Mouse (Mus musculus) layer of hippocampus, adult 9-10 months (tissue): Measurements from ENCODE around the gene Pafah2.
"Not testable (repeated sequence)": the region's sequence is repeated elsewhere in the genome, so short reads cannot be mapped to it uniquely, and the experiment has no call there.

ENCODE experiments used
- DNase-seq: peaks from one replicate; pipeline ENCODE4 v3.0.0; 2022; ENCODE audit warnings: low spot score

The Pafah2 gene

DNA sequence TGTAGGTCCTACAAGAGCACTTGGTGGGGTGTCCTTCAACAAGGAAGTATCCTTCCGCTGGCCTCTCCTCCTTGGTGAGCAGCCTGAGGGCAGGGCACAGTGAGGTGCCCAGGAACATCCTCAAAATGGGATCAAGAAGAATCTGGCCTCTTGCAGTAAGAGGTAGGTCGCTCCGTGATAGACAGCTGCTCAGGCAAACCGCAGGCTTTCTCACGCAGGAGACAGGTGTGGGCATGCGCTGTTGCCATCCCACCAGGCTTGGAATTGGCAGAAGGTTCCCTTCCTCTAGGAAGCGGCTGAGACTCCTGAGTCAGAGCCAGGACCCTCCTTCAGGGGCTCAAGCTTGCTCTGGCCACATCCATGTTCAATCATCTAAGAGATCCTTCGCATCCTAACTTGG lies 22.8 kb upstream of the Pafah2 start:
- DNase-seq, result no peak

- no peak for DNase-seq
These were observed 21.8 kb upstream of the Pafah2 start for GRCm38 (mm10) chr4:134374306-134374705.

- DNase-seq, result no peak
These were observed 18.0 kb upstream of the Pafah2 start for GRCm38 (mm10) chr4:134378089-134378615.

GRCm38 (mm10) chr4:134379510-134379909 lies 16.6 kb upstream of the Pafah2 start:
- DNase-seq, result no peak

DNA sequence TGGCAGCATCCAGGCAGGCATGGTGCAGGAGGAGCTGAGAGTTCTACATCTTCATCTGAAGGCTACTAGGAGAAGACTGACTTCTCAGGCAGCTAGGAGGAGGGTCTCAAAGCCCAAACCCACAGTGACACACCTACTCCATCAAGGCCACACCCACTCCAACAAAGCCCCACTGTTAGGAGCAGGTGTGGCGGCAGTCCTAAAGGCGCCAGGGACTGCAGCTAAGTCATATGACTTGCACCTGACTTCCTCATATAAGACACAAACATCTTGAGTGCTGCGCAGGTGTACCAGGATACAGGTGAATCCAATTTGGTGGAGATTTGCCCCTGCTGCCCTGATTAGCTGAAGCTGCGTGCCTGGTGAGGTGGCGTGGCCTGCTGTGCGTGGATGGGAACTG lies 12.4 kb upstream of the Pafah2 start, which contains the start of gene Extl1:
TSS of gene Extl1 (minus strand) at position 101 of the 400 bp plus-strand sequence.
- DNase-seq, result not testable (repeated sequence)

DNA sequence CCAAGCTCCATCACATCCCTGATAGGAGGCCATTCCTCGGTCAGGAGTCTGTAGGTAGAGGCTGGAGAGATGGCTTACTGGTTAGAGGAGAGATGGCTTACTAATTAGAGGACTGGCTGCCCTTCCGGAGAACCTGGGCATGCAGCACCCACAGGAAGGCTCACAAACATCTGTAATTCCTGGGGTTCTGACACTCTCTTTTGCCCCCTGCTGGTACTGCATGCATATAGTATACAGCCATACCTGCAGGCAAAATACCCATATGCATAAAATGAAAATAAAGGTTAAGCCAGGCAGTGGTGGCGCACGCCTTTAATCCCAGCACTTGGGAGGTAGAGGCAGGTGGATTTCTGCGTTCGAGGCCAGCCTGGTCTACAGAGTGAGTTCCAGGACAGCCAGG lies 8.9 kb upstream of the Pafah2 start:
- DNase-seq, result no peak

DNA sequence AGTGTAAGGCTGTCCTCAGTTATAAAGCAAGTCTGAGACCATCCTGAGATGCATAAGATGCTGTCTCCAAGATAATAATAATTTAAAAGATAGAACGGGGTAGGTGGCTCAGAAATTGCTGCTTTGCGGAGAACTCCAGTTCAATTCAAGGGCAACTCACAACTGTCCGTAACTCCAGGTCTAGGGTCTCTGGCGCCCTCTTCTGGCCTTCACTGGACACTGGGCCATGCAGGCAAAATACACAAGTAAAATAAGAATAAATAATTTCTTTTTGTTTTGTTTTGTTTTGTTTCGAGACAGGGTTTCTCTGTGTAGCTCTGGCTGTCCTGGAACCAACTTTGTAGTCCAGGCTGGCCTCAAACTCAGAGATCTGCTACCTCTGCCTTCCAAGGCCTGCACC lies 7.7 kb upstream of the Pafah2 start:
- DNase-seq, result no peak

GRCm38 (mm10) chr4:134391636-134392035 lies 4.5 kb upstream of the Pafah2 start:
- DNase-seq, result no peak

GRCm38 (mm10) chr4:134392595-134392994 lies 3.5 kb upstream of the Pafah2 start:
- no peak for DNase-seq

DNA sequence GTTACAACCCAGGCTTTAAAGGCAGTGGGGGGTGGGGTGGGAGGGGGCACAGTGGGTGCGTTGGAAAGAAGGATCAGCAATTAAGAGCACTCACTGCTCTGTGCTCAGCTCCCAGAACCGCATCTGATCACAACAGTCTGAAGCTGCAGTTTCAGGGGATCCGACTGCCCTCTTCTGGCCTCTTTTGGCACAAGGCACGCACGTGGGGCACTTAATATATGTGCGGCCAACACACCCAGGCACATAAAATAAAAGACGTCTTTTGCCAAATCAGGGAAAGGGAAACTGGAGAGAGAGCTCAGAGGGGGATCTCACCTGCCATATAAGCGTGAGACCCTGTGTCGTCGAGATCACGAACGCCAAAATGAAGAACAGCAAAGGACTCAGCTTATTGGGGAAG lies 3.1 kb upstream of the Pafah2 start:
- no peak for DNase-seq

DNA sequence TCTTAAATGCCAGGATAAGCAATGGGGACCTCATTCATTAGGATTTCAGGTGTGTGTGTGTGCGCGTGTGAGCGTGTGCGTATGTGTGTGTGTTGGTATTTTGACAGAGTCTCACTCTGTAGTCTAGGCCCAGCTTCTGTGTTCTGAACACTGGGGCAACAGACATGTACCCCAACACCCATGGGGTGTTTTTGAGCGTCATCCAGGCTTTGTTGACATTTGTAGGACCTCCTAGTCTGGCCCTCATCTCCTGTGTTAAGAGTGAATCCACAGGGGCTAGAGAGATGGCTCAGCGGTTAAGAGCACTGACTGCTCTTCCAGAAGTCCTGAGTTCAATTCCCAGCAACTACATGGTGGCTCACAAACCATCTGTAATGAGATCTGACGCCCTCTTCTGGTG lies 978 bp upstream of the Pafah2 start:
- DNase-seq, result no peak

DNA sequence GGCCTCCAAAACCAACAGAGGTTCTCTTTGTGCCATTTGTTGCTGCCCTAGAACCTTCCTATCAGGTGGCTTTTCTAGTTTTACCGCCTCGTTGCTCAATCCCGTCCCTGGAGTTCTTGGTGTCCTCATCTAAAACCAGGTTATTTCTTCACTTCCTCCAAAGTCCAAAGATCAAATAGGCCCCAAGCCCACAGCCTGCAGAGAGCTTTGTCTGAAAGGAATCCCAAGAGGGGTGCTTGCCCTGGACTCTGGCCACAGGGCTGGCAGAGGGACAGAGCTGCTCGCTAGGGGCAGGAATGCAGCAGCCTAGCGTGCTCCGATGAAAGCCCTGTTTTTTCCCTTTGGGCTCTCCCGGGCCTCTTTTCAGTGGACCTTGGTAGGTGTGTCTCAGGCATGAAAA lies 1.0 kb downstream of the Pafah2 start:
- no peak for DNase-seq

DNA sequence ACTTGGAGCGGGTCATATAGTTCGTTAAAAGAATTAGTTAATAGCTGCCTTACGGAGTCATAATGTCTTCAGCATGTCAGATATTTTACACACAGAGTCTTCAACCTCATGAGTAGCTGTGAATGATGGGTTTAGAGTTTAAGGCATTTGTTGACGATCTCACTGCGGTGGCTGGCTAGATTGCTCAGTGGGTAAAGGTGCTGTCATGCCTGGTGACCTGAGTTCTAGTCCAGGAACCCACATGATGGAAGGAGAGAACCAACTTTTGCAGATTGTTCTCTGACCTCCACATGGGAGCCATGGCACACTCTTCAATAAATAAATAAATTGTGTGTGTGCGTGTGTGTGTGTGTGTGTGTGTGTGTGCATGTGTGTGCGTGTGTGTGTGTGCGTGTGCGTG lies 1.6 kb downstream of the Pafah2 start:
- DNase-seq, result no peak

DNA sequence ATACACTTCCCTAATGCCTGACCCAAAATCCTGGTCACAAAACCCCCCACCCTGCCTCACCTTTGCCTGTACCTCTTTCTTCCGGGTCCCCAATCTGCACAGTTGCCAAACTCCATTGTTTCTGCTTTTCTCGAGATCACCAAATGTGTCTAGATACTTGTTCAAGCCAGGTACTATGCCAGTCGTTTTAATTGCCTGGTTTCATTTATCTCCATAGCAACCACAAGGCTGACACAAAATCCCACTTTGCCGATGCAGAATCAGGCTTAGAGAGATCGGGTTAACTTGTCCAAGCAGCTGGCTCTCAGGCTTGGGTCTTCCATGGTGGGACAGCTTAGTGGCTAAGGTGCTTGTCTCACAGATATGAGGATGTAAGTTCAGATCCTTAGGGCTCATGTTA lies 4.1 kb downstream of the Pafah2 start:
- DNase-seq, result no peak

DNA sequence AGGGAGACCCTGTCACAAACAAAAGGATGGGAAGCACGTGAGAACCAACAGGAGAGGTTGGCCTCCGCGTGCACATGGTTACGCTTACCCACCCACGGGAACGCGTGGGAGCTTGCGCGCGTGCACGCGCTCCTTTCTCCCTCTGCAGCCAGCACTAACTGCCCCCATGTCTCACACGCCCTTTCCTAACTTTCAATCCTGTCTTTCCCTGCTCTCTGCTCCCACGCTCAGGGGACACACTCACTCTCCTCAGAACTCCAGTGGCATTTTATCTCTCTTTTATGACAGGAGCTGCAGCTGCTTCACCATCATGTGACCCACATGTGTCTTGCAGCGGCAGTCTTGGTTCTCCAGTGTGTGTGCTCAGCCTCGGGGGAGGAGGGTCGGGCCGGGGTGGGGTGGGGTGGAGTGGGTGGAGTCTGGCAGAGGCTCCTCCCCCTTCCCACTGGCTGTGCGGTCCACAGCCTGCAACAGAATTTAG lies 5.1 kb downstream of the Pafah2 start:
- no peak for DNase-seq

- DNase-seq, result no peak
These were observed 5.9 kb downstream of the Pafah2 start for GRCm38 (mm10) chr4:134401856-134402570.

- DNase-seq, result no peak
These were observed 6.6 kb downstream of the Pafah2 start for GRCm38 (mm10) chr4:134402571-134403262.

DNA sequence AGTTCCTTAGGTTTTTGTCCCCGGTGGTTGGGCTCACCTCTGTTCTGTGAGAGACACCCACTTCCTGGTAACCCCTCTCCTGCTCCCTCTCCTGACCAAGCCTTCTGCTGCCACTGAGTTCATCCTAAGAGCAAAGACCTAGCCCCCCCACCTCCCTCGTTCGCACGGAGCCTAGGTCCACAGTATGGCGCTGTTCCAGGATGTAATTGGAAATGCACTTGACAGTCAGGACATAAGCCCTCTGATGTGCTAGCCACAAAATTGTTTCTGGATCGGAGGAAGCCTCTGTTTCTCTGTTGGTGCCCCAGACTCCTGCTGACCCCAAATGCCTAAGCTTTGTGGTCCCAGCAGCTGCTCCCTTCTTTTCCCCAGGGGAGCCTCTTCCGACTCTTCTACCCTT lies 7.6 kb downstream of the Pafah2 start:
- DNase-seq, result no peak

GRCm38 (mm10) chr4:134409286-134409685 lies 13.2 kb downstream of the Pafah2 start:
- DNase-seq, result no peak

- no peak for DNase-seq
These were observed 20.1 kb downstream of the Pafah2 start for GRCm38 (mm10) chr4:134416177-134416576.

DNA sequence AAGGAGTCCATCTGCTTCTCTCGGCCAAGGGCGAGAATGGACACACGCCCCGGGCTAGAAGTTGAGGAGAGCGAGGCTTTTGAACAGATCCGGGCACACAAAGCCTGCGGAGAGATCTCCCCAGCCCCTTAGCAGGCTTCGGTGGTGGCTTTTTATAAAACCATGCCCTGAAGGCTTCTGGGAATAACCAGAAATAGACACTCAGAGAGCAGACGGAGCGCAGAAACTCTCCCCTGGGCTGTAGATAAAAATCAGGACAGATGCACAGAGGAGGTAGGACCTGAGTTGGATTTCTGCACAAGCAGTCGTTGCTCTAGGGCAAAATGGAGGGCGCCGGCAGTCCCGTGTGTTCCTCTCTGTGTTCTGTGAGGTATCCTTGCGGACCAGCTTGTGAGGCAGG lies 20.5 kb downstream of the Pafah2 start:
- no peak for DNase-seq

- no peak for DNase-seq
These were observed 21.0 kb downstream of the Pafah2 start for GRCm38 (mm10) chr4:134417111-134417510.

DNA sequence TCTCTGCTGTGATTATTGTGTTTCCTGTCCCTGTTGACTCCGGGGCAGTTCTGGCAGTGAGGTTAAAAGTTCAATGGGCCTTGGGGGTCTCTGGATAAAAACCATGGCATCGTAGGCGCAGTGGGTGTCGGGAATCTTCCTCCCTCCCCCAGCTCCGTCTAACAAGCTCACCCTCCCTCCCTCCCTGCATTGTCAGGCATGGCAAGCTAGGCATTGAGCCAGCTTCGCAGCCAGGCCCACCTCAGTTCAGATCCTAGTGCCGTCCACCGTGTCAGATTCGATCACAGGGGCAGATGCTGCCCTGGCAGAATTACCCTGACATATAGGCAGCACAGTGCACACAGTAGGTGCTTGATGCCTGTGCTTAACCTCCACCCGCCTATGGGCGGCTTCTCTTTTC lies 25.9 kb downstream of the Pafah2 start:
- DNase-seq, result no peak
